Mouse (Mus musculus) lung, embryonic 16.5 days (tissue): ENCODE data around the gene Tmem63a. TPM values are rescaled to one million over a fixed set of nuclear protein-coding genes. Genes with fewer than 3 reads are reported as not detected.

Source experiments
- ATAC-seq: fragments of 200-750 bp; cut with Nextera tagmentation; 2 replicates; pipeline ENCODE4 v1.8.0; 2017; ENCODE audit warnings: low read depth, mild to moderate bottlenecking, moderate library complexity
- H3K27ac ChIP-seq: fragments of 300-500 bp; sonication (generic); 2 replicates; pipeline ENCODE4 v1.5.1; 2014; ENCODE audit warnings: mild to moderate bottlenecking, control low read depth, low read length
- H3K27me3 ChIP-seq: fragments of 300-500 bp; sonication (generic); 2 replicates; pipeline ENCODE4 v1.6.1; 2014; ENCODE audit warnings: low read depth, low read length, mixed read lengths; ENCODE audit not compliant: control insufficient read depth, insufficient read depth
- H3K36me3 ChIP-seq: fragments of 300-500 bp; sonication (generic); 2 replicates; pipeline ENCODE4 v1.6.1; 2014; ENCODE audit warnings: low read length; ENCODE audit not compliant: control insufficient read depth, insufficient read depth
- H3K4me1 ChIP-seq: fragments of 300-500 bp; sonication (generic); replicated peaks from 2 replicates; pipeline ENCODE4 v1.6.1; 2014; ENCODE audit warnings: low read length, mixed read lengths; ENCODE audit not compliant: control insufficient read depth, insufficient read depth
- H3K4me2 ChIP-seq: fragments of 300-500 bp; sonication (generic); 2 replicates; pipeline ENCODE4 v1.6.1; 2014; ENCODE audit warnings: low read depth, low read length, control low read depth
- H3K4me3 ChIP-seq: fragments of 300-500 bp; sonication (generic); 2 replicates; pipeline ENCODE4 v1.5.1; 2014; ENCODE audit warnings: mild to moderate bottlenecking, low read length, control low read depth
- H3K9ac ChIP-seq: fragments of 300-500 bp; sonication (generic); 2 replicates; pipeline ENCODE4 v1.6.1; 2014; ENCODE audit warnings: low read length, control low read depth
- H3K9me3 ChIP-seq: fragments of 300-500 bp; sonication (generic); 2 replicates; pipeline ENCODE4 v1.6.1; 2016; ENCODE audit warnings: low read length; ENCODE audit not compliant: control insufficient read depth
- WGBS: fragments of 180-500 bp; shearing (Covaris S2); extraction: QIAGEN DNeasy Blood & Tissue Kit; methylation state at CpG from one replicate; pipeline ENCODE4 v1.1.7; 2014; 5-methylcytosine and 5-hydroxymethylcytosine counted together
- polyA plus RNA-seq: library from polyadenylated mRNA; unstranded; fragments of >200 nt; fragmentation: Nextera tagmentation; extraction: Ambion mirVana; gene quantifications from 2 replicates; pipeline ENCODE4 v1.2.1, GENCODE M21; 2015

Tmem63a gene
- polyA plus RNA-seq, 1 experiment from 2014 or later, result 15.8 TPM

DNA sequence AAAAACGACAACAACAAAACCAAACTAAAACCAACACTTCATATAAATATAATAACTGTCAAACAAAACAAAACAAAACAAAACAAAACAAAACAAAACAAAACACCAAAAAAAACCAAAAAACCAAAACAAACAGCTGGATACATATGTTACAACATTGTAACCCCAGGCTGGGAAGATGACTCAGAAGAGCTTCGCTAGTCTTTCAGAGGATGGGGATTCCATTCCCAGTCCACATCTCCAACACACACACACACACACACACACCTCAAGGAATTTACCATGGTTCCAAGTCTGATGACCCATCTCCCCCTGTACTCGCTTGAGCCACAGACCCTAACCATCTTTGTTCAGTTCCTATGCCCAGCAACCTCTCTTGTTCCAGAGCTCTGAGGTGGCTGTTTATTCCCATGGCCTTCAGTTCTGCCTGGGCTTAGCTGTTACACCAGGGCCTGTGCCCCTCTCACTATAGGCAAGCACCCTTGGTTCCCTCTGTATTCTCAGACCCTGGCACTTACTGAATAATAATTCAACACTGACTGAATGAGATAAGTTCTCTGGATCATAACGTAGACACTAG lies 67.0 kb downstream of the Tmem63a start:
- H3K9ac ChIP-seq, result no peak overlapping the region
- H3K36me3 ChIP-seq, result no peaks in the 10 kb centered on the region
- H3K9me3 ChIP-seq, result no peaks in the 10 kb centered on the region
- no peak overlapping the region for H3K4me2 ChIP-seq
- H3K27me3 ChIP-seq, result no peaks in the 10 kb centered on the region
- H3K4me1 ChIP-seq, result peaks cover 4% of the 10 kb centered on the region; the same call in 1 of the 2 replicates
- WGBS, result 79% methylated on average over 4 of the region's 4 CpGs
- no peak overlapping the region for H3K27ac ChIP-seq
- no peak for ATAC-seq
- H3K4me3 ChIP-seq, result no peak overlapping the region

DNA sequence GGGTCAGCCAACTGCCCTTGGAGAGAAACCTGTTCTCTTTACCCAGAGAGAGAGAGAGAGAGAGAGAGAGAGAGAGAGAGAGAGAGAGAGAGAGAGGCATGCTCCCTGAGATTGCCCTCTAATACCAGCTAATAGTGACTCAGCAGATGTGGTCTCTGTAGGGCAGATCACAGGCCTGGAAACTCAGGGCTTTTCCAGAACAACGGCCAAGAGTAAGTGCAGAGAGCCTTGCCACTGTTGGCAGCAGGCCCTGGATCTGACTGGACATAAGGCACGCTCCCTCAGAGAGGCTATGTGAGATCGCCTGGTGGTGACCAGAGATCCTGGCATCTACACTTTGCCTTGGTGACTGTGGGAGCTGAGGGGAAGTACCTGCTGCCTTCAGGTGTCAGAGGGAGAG lies 67.6 kb downstream of the Tmem63a start:
- 56% methylated on average over 3 of the region's 3 CpGs for WGBS
- Histone ChIP-seq H3K36me3 (no peaks in the 10 kb centered on the region), H3K9me3 (no peaks in the 10 kb centered on the region), H3K27ac (no peak overlapping the region), H3K9ac (no peak overlapping the region), H3K4me1 (peaks cover 4% of the 10 kb centered on the region; the same call in 1 of the 2 replicates), H3K4me2 (no peak overlapping the region), H3K27me3 (no peaks in the 10 kb centered on the region), H3K4me3 (no peak overlapping the region)
- peak; percentile 45; the same call in 1 of the 2 replicates for ATAC-seq

DNA sequence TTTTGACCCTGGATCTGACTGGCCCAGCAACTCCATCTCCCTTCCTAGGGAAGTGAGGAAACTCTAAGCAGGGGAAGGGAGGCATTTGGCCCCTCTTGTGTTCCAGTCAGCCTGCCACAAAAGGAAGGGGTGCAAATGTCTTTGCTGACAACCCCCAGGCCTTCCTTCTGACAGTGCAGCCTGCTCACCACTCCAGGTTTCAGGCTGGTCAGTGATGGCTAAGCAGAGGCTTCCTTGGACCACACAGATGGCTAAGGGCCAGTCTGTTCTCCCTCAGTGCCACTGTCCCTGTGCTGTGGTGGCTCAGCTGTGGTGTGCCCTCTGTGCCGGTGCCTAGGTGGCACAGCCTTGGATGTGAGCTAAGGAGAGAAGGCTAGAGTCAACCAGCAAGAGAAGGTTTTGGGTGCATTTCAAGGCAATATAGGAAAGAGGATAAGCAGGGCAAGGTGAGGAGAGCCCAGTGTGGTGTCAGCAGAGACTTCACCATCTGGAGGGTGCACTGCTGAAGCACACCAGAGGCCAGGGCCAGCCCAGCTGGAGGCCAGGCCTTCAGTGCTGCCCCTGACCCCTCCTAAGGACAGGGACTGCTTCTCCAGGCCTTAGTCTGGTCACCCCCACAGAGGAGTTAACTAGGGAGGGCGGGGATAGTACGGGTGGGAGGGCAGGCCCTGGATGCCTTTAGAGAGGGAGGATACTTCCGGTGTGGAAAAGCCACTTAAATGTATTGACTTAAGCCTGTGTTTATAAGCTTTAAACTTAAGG lies 68.2 kb downstream of the Tmem63a start:
- no peaks in the 10 kb centered on the region for H3K36me3 ChIP-seq
- peaks cover 9% of the 10 kb centered on the region for H3K4me1 ChIP-seq
- 49% methylated on average over 4 of the region's 4 CpGs for WGBS
- H3K9me3 ChIP-seq, result no peaks in the 10 kb centered on the region
- H3K27me3 ChIP-seq, result no peaks in the 10 kb centered on the region
- H3K27ac ChIP-seq, result no peak overlapping the region
- H3K4me2 ChIP-seq, result no peak overlapping the region
- H3K9ac ChIP-seq, result no peak overlapping the region
- peak; percentile 36; the same call in 1 of the 2 replicates for ATAC-seq
- H3K4me3 ChIP-seq, result no peak overlapping the region

DNA sequence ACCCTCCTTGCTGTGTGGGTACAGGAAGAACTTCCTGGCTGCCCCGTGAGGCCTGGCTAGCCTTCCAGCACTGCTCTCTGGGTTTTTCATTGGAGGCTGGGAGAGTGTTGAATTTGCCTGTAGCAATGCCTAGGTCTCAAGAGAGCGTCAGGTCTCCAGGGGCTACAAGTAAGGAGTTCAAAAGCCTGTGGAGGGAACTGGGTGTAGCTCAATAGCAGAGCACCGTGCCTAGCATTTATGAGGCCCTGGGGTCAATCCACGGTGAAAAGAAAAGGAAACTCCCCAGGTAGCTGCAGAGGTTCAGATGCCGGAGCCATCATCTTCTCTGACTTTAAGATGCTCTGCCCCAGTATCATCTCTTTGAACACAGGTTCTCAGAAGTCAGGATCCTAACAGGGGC lies 69.5 kb downstream of the Tmem63a start:
- Histone ChIP-seq H3K27ac (no peak overlapping the region), H3K4me1 (peaks cover 21% of the 10 kb centered on the region), H3K9me3 (no peaks in the 10 kb centered on the region), H3K36me3 (no peaks in the 10 kb centered on the region), H3K4me3 (no peak overlapping the region), H3K4me2 (no peak overlapping the region), H3K9ac (no peak overlapping the region), H3K27me3 (no peaks in the 10 kb centered on the region)
- 66% methylated on average over 5 of the region's 5 CpGs for WGBS
- no peak for ATAC-seq

DNA sequence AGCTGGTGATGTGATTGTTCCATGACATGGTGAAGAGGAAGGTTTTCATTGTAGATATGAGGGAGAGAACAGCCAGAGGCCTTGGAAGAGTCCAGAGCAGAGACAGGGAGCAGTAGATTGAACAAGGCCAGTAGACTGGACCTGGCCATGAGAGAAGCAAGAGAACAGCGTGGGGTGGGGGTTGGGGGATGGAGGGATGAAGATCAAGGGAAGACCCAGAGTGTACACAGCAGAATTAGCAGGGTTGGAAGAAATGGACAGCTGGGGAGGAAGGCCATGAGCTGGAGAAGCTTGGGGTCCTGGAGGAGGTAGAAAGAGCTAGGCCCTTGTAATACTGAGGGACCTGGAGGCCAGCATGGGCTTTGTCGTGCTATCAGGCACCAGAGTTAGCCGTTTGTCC lies 70.3 kb downstream of the Tmem63a start:
- Histone ChIP-seq H3K4me3 (no peak overlapping the region), H3K27ac (no peak overlapping the region), H3K9me3 (no peaks in the 10 kb centered on the region), H3K36me3 (no peaks in the 10 kb centered on the region), H3K4me2 (no peak overlapping the region), H3K9ac (no peak overlapping the region), H3K4me1 (peaks cover 21% of the 10 kb centered on the region), H3K27me3 (no peaks in the 10 kb centered on the region)
- WGBS, result 74% methylated on average over 3 of the region's 3 CpGs
- ATAC-seq, result no peak

DNA sequence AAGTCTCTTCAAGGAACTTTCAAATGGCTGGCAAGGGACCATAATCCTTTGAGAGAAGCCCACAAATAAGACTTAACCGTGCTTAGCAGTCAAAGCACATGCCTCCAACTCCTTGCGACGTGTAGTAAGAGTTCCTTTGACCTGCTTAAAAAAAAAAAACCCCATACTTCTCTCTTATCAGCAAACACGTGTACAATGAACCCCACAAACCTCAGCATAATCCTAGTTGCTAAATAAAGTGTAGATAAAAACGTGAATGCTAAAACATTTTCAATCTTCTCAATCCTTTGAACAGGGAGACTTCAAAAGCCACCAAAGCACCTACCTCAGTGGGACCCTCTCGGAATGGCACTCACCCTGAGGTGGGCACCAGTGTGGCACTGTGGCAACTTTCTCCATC lies 71.3 kb downstream of the Tmem63a start:
- no peaks in the 10 kb centered on the region for H3K9me3 ChIP-seq
- H3K4me1 ChIP-seq, result peaks cover 21% of the 10 kb centered on the region
- no peak for ATAC-seq
- H3K36me3 ChIP-seq, result no peaks in the 10 kb centered on the region
- no peaks in the 10 kb centered on the region for H3K27me3 ChIP-seq
- no peak overlapping the region for H3K4me2 ChIP-seq
- no peak overlapping the region for H3K4me3 ChIP-seq
- WGBS, result 61% methylated on average over 6 of the region's 6 CpGs
- no peak overlapping the region for H3K27ac ChIP-seq
- no peak overlapping the region for H3K9ac ChIP-seq

DNA sequence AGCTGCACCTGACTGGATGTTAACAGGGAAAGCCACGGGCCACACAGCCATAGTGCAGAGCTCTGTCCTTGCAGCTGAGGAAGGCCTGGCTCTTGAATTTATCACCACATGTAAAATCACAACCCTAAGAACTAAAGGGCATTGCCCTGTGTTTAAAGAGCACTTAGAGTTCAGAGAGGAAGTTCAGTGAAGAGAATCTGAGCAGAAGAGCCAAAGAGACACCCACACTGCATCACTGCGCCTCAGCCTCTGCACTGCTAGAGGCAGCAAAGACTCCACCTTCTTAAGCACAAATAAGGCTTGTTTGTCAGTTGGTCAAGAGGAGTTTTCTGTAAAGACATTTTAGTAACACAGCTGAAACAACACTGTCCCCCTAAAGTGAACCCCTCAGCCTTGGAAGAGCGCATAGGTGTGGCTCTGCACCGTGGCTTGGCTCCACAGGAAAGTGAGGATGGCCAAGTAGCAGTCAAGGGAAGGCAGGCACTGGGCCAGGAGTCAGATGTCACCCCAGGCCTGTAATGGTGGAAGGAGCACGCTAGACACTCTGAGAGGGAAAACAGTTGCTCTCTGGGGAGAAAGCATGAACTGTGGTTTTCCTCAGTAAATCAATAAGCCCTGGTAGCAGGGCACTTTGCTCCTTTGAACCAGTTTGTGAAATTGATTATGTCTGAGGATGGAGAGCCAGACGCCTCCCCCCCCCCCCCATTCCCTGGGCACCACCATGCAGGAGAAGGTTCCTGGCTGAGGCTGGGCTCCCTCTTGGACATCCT lies 72.8 kb downstream of the Tmem63a start:
- Histone ChIP-seq H3K4me2 (no peak overlapping the region), H3K9ac (no peak overlapping the region), H3K27me3 (no peaks in the 10 kb centered on the region), H3K36me3 (no peaks in the 10 kb centered on the region), H3K9me3 (no peaks in the 10 kb centered on the region), H3K27ac (no peak overlapping the region), H3K4me1 (peaks cover 21% of the 10 kb centered on the region), H3K4me3 (no peak overlapping the region)
- no peak for ATAC-seq
- WGBS, result 64% methylated on average over 6 of the region's 6 CpGs

DNA sequence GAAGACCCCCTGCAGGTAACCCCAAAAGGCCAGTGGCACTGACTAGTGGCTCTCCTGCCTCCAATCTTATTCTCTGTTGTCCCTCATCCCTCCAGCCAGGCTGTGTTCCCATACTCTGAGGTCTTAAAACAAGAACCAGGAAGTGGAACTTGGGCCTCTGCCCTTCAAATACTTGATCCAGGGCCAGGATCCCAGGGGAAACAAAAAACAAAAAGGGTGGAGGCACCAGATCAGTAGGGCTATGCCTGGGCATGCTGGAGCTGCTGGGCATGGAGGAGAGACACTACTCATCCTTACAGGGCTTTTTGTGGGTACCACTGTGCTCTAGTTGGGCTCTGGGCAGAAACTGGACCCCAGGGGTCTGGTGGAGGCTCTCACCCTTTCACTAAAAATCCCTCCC lies 73.4 kb downstream of the Tmem63a start:
- ATAC-seq, result 0 out of 2 replicates have a peak, but pooled peaks have one; percentile 12
- H3K36me3 ChIP-seq, result no peaks in the 10 kb centered on the region
- no peaks in the 10 kb centered on the region for H3K9me3 ChIP-seq
- H3K9ac ChIP-seq, result no peak overlapping the region
- H3K4me3 ChIP-seq, result no peak overlapping the region
- no peaks in the 10 kb centered on the region for H3K27me3 ChIP-seq
- peak overlapping the region; percentile 47 for H3K27ac ChIP-seq
- no peak overlapping the region for H3K4me2 ChIP-seq
- H3K4me1 ChIP-seq, result peaks cover 20% of the 10 kb centered on the region

DNA sequence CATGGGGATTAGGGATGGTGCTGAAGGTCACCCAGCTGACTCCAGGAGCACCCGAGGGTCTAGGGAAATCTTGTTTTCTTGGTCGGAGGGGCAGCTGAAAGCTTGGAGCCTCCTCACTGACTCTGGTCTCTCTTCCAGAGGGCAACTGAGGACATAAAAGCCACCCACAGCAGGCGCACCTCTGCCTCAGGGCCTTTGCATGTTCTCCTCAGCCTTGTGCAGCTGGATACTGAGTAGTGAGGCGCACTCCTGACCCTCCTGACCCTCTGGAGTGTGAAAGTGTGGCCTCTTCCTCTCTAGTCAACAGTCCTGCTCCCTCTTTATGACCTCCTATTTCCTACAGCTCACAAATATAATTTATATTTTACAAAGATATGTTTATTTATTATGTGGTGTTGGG lies 73.9 kb downstream of the Tmem63a start:
- peaks cover 17% of the 10 kb centered on the region for H3K4me1 ChIP-seq
- H3K27me3 ChIP-seq, result no peaks in the 10 kb centered on the region
- peak overlapping the region; percentile 81 for H3K4me2 ChIP-seq
- 73% methylated on average over 4 of the region's 4 CpGs for WGBS
- H3K4me3 ChIP-seq, result no peak overlapping the region
- no peaks in the 10 kb centered on the region for H3K36me3 ChIP-seq
- ATAC-seq, result peak; percentile 32; the same call in 1 of the 2 replicates
- H3K9ac ChIP-seq, result no peak overlapping the region
- H3K27ac ChIP-seq, result peak overlapping the region; percentile 47
- H3K9me3 ChIP-seq, result no peaks in the 10 kb centered on the region
